Mouse (Mus musculus) forebrain, embryonic 14.5 days (tissue): ENCODE results near the gene Ccser1. TPM values are rescaled to one million over a fixed set of nuclear protein-coding genes. Genes with fewer than 3 reads are reported as not detected.
A peak's percentile ranks its signal among the peaks of the same experiment; 100 is the strongest.

Experiments
- ATAC-seq: fragments of 200-750 bp; cut with Nextera tagmentation; 2 replicates; pipeline ENCODE4 v1.8.0; 2017; ENCODE audit warnings: mild to moderate bottlenecking, moderate library complexity
- DNase-seq: peaks from one replicate; pipeline ENCODE4 v3.0.0-alpha.2; 2015; ENCODE audit warnings: low spot score
- H3K27ac ChIP-seq: fragments of 300-500 bp; sonication (generic); 2 replicates; pipeline ENCODE4 v1.5.1; 2014; ENCODE audit warnings: low read depth, mild to moderate bottlenecking, control low read depth, low read length, moderate library complexity
- H3K27me3 ChIP-seq: fragments of 300-500 bp; sonication (generic); replicated peaks from 2 replicates; pipeline ENCODE4 v1.6.1; 2014; ENCODE audit warnings: low read length, control low read depth, mixed read lengths; ENCODE audit not compliant: control insufficient read depth, insufficient read depth
- H3K36me3 ChIP-seq: fragments of 300-500 bp; sonication (generic); 2 replicates; pipeline ENCODE4 v1.6.1; 2014; ENCODE audit warnings: low read length, control low read depth; ENCODE audit not compliant: control insufficient read depth, insufficient read depth
- H3K4me1 ChIP-seq: fragments of 300-500 bp; sonication (generic); 2 replicates; pipeline ENCODE4 v1.6.1; 2014; ENCODE audit warnings: antibody characterized with exemption, low read length, control low read depth; ENCODE audit not compliant: control insufficient read depth, insufficient read depth
- H3K4me2 ChIP-seq: fragments of 300-500 bp; sonication (generic); 2 replicates; pipeline ENCODE4 v1.6.1; 2014; ENCODE audit warnings: mild to moderate bottlenecking, control low read depth, low read length
- H3K4me3 ChIP-seq: fragments of 300-500 bp; sonication (generic); 2 replicates; pipeline ENCODE4 v1.5.1; 2014; ENCODE audit warnings: low read depth, low read length, control low read depth
- H3K9ac ChIP-seq: fragments of 300-500 bp; sonication (generic); 2 replicates; pipeline ENCODE4 v1.6.1; 2014; ENCODE audit warnings: mild to moderate bottlenecking, low read length, control low read depth, moderate library complexity
- H3K9me3 ChIP-seq: fragments of 300-500 bp; sonication (generic); replicated peaks from 2 replicates; pipeline ENCODE4 v1.6.1; 2016; ENCODE audit warnings: low read length, control low read depth, mixed read lengths; ENCODE audit not compliant: control insufficient read depth
- WGBS: fragments of 180-500 bp; shearing (Covaris S2); extraction: QIAGEN DNeasy Blood & Tissue Kit; methylation state at CpG from one replicate; pipeline ENCODE4 v1.1.7; 2014; 5-methylcytosine and 5-hydroxymethylcytosine counted together
- polyA plus RNA-seq: library from polyadenylated mRNA; unstranded; fragments of >200 nt; fragmentation: Nextera tagmentation; extraction: Ambion mirVana; gene quantifications from 2 replicates; pipeline ENCODE4 v1.2.1, GENCODE M21; 2014

The Ccser1 gene
- polyA plus RNA-seq, 1 experiment from 2014 or later, result 16.9 TPM

DNA sequence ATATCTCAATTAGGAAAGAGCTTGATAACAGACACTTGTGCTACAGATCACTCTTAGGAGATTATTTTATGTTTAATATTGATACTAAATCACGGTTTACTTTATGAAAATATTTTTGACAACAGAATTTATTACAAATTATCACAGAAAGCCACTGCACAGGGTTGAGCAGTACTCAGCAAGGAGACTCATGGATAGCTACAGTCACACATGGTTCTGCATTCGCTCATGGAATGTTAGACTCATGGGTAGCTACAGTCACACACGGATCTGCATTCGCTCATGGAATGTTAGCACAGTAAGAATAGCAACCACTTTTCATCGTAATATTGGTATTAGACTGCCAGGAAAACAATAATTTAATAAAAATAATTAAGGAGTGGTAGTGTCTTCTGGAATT lies 313.3 kb downstream of the Ccser1 start:
- WGBS, result 96% methylated on average over 5 of the region's 5 CpGs
- H3K27me3 ChIP-seq, result no peaks in the 10 kb centered on the region
- ATAC-seq, result no peak

GRCm38 (mm10) chr6:61515310-61515709 lies 335.2 kb downstream of the Ccser1 start:
- WGBS, result 77% methylated on average over 2 of the region's 2 CpGs
- no peaks in the 10 kb centered on the region for H3K27me3 ChIP-seq
- no peak overlapping the region for H3K4me3 ChIP-seq
- H3K4me1 ChIP-seq, result no peaks in the 10 kb centered on the region
- no peak overlapping the region for H3K27ac ChIP-seq
- H3K4me2 ChIP-seq, result no peak overlapping the region
- H3K9me3 ChIP-seq, result no peaks in the 10 kb centered on the region
- H3K9ac ChIP-seq, result no peak overlapping the region
- DNase-seq (no peak), ATAC-seq (no peak)
- no peaks in the 10 kb centered on the region for H3K36me3 ChIP-seq

More for the DNA sequence above, 313.3 kb downstream of the Ccser1 start:
- H3K27ac ChIP-seq, result no peak overlapping the region
- H3K9me3 ChIP-seq, result no peaks in the 10 kb centered on the region
- no peak overlapping the region for H3K4me2 ChIP-seq
- DNase-seq, result no peak
- no peak overlapping the region for H3K4me3 ChIP-seq
- no peak overlapping the region for H3K9ac ChIP-seq
- peaks cover 7% of the 10 kb centered on the region for H3K4me1 ChIP-seq
- H3K36me3 ChIP-seq, result no peaks in the 10 kb centered on the region

DNA sequence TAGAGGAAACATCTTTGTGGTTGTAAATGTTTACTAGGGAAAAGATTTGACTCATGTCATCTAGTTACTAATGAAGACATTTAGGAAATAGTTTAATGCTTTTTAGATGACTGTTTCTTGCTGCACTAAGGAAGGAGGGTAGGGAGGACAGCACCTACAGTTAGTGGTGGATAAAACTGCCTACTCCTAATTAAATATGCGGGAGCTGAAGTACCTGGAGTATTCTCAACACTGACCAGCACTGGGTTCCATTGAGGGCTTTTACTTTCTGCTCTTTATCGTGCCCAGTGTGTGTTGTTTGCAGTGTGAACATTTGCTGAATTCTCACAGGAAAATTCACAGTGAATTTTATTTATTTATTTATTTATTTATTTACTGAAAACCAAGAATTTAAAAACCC lies 341.5 kb downstream of the Ccser1 start:
- Histone ChIP-seq H3K27me3 (no peaks in the 10 kb centered on the region), H3K9ac (no peak overlapping the region), H3K4me1 (no peaks in the 10 kb centered on the region), H3K4me3 (no peak overlapping the region), H3K4me2 (no peak overlapping the region), H3K9me3 (no peaks in the 10 kb centered on the region), H3K36me3 (no peaks in the 10 kb centered on the region), H3K27ac (no peak overlapping the region)
- DNase-seq (no peak), ATAC-seq (no peak)
- WGBS, result 88% methylated on average over 2 of the region's 2 CpGs

GRCm38 (mm10) chr6:61522108-61522507 lies 342.0 kb downstream of the Ccser1 start:
- H3K9me3 ChIP-seq, result no peaks in the 10 kb centered on the region
- 67% methylated on average over 3 of the region's 3 CpGs for WGBS
- no peak overlapping the region for H3K27ac ChIP-seq
- H3K4me1 ChIP-seq, result no peaks in the 10 kb centered on the region
- no peak overlapping the region for H3K9ac ChIP-seq
- DNase-seq, result peak; percentile 50
- H3K4me2 ChIP-seq, result no peak overlapping the region
- H3K4me3 ChIP-seq, result no peak overlapping the region
- H3K36me3 ChIP-seq, result no peaks in the 10 kb centered on the region
- no peak for ATAC-seq
- no peaks in the 10 kb centered on the region for H3K27me3 ChIP-seq

DNA sequence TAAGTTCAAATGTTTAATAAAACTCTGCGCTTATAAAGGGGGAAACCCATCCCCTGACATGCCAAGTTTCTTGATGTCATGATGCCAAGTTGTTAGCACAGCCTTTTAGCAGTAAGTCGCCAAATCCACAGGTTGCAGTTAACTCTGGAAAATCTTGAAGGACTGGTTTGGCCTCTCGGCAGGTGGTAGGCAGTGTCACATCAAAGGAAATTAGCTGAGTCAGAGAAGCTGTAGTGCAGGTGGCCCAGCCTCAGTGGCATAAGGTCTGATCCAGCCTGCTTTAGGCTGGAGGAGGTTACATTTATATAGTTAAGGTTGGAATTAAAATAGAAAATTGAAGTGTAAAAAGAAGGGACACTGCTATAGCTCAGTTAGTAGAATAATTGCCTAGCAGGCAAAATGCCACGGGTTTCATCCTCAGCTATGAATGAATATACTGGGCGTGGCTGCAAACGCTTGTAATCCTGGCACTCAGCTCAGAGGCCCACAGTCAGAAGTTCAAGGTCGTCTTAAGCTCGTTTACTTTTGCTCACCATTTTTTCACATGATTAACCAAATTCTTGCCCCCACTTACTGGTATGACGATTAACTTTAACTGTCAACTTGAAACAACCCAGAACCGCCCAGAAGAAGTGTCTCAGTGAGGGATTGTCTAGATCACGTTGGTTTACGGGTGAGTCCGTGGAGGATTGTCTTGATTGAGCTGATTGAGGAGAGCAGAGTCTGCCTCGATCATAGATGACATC lies 343.8 kb downstream of the Ccser1 start:
- DNase-seq (no peak), ATAC-seq (no peak)
- Histone ChIP-seq H3K27ac (no peak overlapping the region), H3K9ac (no peak overlapping the region), H3K4me2 (no peak overlapping the region), H3K27me3 (no peaks in the 10 kb centered on the region), H3K9me3 (no peaks in the 10 kb centered on the region), H3K36me3 (no peaks in the 10 kb centered on the region), H3K4me1 (no peaks in the 10 kb centered on the region), H3K4me3 (no peak overlapping the region)
- 50% methylated on average over 14 of the region's 14 CpGs for WGBS

DNA sequence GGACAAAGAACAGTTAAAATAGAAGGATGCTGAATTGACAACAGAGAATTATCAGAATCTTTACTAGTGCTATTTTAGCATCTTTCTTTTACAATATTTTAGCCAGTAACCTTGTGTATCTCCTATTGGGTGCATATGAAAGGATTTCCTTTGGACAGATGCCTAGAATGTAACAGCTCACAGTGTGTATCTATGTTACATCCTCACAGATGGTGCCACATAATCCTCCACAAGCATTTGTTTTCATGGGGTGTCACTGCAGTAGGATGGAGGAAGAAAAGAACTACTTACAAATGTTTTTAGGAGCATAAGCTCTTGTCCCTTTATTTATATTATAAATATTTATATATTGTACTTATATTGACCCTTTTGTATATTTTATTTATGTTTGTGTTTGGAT lies 360.6 kb downstream of the Ccser1 start:
- DNase-seq (peak; percentile 83), ATAC-seq (peak; percentile 84)
- Histone ChIP-seq H3K27me3 (no peaks in the 10 kb centered on the region), H3K36me3 (no peaks in the 10 kb centered on the region), H3K27ac (no peak overlapping the region), H3K4me1 (no peaks in the 10 kb centered on the region), H3K9me3 (no peaks in the 10 kb centered on the region), H3K4me2 (no peak overlapping the region), H3K9ac (no peak overlapping the region), H3K4me3 (no peak overlapping the region)

DNA sequence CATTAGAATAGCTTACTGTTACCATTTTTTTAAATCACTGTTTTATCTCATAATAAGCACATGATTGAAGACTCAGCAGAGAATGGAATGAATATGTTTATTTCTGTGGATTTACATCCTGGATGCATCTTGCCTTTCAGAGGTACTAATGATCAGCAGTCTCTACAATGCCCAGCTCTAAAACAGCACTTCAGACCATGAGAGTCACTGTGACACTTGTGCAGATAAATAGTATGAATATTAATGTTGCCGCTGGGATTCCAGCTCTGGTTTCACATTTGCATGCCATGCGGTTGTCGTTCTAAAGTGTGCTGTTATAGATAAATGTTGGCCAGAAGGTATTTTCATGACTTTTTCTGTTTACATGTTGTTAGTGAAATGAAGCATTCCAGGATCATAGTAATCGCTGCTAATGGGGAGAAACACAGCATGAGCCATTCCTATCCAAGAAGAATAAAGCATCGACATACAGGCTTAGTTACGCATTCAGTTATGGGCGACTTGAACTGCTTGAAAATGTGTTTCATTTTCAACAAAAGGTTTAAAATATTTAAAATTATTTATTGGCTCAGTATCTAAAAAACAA lies 363.4 kb downstream of the Ccser1 start:
- Histone ChIP-seq H3K27me3 (no peaks in the 10 kb centered on the region), H3K9ac (no peak overlapping the region), H3K4me1 (no peaks in the 10 kb centered on the region), H3K4me2 (no peak overlapping the region), H3K36me3 (no peaks in the 10 kb centered on the region), H3K4me3 (no peak overlapping the region), H3K9me3 (no peaks in the 10 kb centered on the region), H3K27ac (no peak overlapping the region)
- WGBS, result 41% methylated on average over 7 of the region's 7 CpGs
- peak; percentile 44 for DNase-seq
- ATAC-seq, result peak; percentile 51; the same call in 1 of the 2 replicates

DNA sequence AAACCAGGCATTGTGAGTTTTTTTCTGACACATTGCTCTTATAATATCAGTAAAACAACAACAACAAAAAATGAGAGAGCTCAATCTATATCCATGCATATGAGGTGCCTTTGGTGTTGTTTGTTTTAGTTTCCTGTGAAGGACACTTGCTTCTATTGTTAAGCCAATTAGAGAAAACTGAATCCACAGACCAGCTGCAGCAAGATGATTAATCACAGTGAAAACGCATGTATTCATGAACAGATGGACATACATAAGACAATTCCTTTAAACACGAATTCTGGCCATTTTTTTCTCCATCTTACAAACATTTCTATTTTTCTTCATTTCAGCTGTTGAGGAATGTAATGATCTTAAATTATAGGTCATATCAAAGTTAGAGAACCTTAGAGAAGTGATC lies 387.4 kb downstream of the Ccser1 start:
- ATAC-seq, result peak; percentile 37; the same call in 1 of the 2 replicates
- H3K27me3 ChIP-seq, result no peaks in the 10 kb centered on the region
- no peak overlapping the region for H3K4me3 ChIP-seq
- no peaks in the 10 kb centered on the region for H3K36me3 ChIP-seq
- H3K27ac ChIP-seq, result no peak overlapping the region
- no peak overlapping the region for H3K4me2 ChIP-seq
- 60% methylated on average over 2 of the region's 2 CpGs for WGBS
- H3K9me3 ChIP-seq, result no peaks in the 10 kb centered on the region
- DNase-seq, result peak; percentile 53
- H3K9ac ChIP-seq, result no peak overlapping the region
- no peaks in the 10 kb centered on the region for H3K4me1 ChIP-seq

DNA sequence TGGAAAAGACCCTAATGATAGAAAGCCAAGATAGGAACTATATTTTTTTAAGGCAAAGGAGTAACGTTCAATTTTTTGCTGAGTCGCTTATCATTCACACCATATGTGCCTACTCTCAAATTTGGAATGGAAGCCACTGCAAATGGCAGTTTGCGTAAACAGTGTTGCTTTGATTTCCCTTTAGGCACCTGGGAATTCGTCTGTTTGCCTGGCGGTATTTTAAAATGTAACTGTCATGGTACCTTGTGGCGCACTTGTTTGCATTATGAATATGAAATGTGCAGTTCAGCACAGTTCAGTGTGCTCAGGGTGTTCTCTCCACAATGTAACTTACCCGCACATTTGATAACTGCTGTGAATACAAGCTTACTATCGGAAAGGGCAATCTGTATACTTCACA lies 387.8 kb downstream of the Ccser1 start:
- no peaks in the 10 kb centered on the region for H3K9me3 ChIP-seq
- peak; percentile 68 for DNase-seq
- no peaks in the 10 kb centered on the region for H3K4me1 ChIP-seq
- H3K4me2 ChIP-seq, result no peak overlapping the region
- no peak overlapping the region for H3K4me3 ChIP-seq
- 77% methylated on average over 8 of the region's 8 CpGs for WGBS
- no peaks in the 10 kb centered on the region for H3K27me3 ChIP-seq
- peak; percentile 75 for ATAC-seq
- H3K27ac ChIP-seq, result no peak overlapping the region
- H3K36me3 ChIP-seq, result no peaks in the 10 kb centered on the region
- no peak overlapping the region for H3K9ac ChIP-seq
